Mouse (Mus musculus) olfactory bulb, adult 2 months (tissue): ENCODE measurements around the gene Rho.

Experiments
- CTCF ChIP-seq: fragments of 200-500 bp; IDR thresholded peaks from 2 replicates; pipeline ENCODE4 v1.5.1; 2012; ENCODE audit warnings: low read depth, mild to moderate bottlenecking, low read length, moderate library complexity; ENCODE audit not compliant: insufficient read depth
- POLR2A ChIP-seq: fragments of 200-500 bp; IDR thresholded peaks from 2 replicates; pipeline ENCODE4 v1.6.1; 2012; ENCODE audit warnings: mild to moderate bottlenecking, low read depth, low read length, moderate library complexity; ENCODE audit not compliant: insufficient read depth

DNA sequence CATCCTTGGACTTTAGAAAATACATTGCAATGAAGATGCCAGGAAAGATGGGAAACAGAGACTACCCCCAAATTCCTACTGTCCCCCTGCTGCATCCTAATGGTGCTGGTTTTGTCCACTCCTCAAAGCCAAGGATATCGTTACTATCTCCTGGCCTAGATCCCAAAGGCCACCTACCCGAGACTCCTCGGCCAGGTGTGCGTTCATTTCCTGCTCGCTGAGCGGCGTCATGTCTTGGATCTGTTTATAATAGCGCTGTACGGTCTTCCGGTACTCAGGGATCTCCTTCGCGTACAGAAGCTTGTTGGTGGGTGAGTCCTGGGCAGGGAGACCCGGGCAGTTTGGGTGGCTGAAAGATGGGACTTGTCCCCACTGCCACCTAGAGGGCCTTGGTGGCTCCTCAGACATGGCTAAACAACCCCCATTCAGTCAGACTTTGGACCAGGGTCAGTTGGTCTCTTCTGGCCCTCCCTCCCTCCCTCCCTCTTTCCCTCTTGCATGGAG lies 24.9 kb downstream of the Rho start:
- TF ChIP-seq CTCF (no peak), POLR2A (no peak)
